Mouse (Mus musculus): ENCODE measurements at regions not wholly inside any gene's neighbourhood (a gene's known extent, or its start where the extent isn't known, plus 50 kb on each side); places are given as distances from the start of the nearest gene placed in this dataset.

DNA sequence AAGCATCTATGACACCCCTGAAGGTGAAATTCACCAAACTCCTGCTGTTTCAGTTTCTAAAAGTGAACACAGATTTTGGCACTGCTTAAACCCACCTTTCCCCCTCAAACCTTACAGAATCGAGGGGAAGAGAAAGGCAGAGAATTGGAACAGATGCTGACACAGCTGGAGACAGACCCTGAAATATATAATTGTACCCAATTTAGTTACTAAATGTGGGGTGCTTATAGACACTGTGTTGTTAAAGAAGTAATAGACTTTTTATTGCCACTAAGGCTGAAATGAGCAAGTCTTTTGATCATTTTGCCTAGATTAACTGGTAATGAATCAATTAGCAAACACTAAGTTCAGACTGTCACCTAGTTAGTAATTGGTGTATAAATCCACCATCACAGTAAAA lies 341.8 kb upstream of the Fam98a start:
- TF ChIP-seq POLR2A (IDR thresholded peaks at IDR 0.05; ENCODE audit: control insufficient read depth, low read depth, low read length) = no peak
- TF ChIP-seq CTCF (IDR thresholded peaks at IDR 0.05; ENCODE audit: control insufficient read depth, insufficient read depth, insufficient replicate concordance, low read depth, low read length) = no peak

Data from testis, adult 2 months (tissue).